ENCODE assay signal across 28 mouse cellular contexts in the genomic region with DNA sequence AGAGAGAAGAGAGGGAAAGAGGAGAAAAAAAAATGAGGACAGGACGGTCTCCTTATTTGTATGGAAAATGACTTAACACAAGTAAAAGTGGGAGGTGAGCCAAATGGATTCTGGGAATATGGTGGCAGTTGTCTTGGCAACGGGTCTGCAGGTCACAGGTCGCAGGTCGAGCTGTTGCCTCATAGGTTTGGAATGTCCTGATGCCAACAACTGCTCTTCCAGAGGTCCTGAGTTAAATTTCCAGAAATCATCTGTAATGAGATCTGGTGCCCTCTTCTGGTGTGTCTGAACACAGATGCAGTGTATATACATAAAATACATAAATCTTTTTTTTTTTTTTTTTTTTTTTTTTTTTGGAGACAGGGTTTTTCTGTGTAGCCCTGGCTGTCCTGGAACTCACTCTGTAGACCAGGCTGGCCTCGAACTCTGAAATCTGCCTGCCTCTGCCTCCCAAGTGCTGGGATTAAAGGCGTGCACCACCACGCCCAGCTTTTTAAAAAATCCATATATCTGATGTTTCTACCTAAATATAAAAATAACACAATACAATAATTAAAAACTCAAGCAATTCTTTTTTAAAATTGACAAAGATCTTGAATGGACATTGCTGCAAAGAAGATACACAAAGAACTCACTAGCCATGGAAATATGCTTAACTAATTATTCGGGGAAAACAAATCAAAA. TPM values are rescaled to one million over a fixed set of nuclear protein-coding genes. Genes with fewer than 3 reads are reported as not detected.
DNase-seq lines count a peak whose midpoint lies in the region; ATAC-seq and TF ChIP-seq lines count a peak whose summit lies in the region.
"Not testable (repeated sequence)": the region's sequence is repeated elsewhere in the genome, so short reads cannot be mapped to it uniquely, and the experiment has no call there.
"Had no signal": no experiment of that assay in that cellular context is flagged by ENCODE, and none has a peak within 500 bp of the region (broad histone marks: within the 10 kb centered on the region; RNA-seq: fewer than 3 reads in every experiment).

No protein-coding gene starts in this region.

- not testable (repeated sequence) for H3K27ac ChIP-seq in heart, adult 2 months; layer of hippocampus, adult 2 months; lung, embryonic 14.5 days (ENCODE audit: low read depth); midbrain, postnatal 0 days (ENCODE audit: low read depth, low read length)

- not testable (repeated sequence) for H3K9ac ChIP-seq in heart, adult 2 months (ENCODE audit: low read depth, low read length); lung, embryonic 14.5 days; midbrain, postnatal 0 days (replicated peaks; ENCODE audit: low read length, poor library complexity, severe bottlenecking)

- not testable (repeated sequence) for H3K4me3 ChIP-seq in heart, adult 2 months; layer of hippocampus, adult 2 months; lung, embryonic 14.5 days (ENCODE audit: low read depth, low read length); midbrain, postnatal 0 days (ENCODE audit: low read depth, low read length)

- not testable (repeated sequence) for H3K4me1 ChIP-seq in heart, adult 2 months (ENCODE audit: control insufficient read depth, insufficient read depth, low read length); midbrain, postnatal 0 days (ENCODE audit: insufficient read depth, low read length)
- H3K4me1 ChIP-seq in lung, embryonic 14.5 days (ENCODE audit: insufficient read depth) = peaks cover 11% of the 10 kb centered on the region; the same call in 1 of the 2 replicates

- intact Hi-C loops in heart, adult 2 months (cut with DNase I) = not testable (repeated sequence)

- TF ChIP-seq CTCF in heart, adult 2 months (IDR thresholded peaks at IDR 0.05) = 0 out of 2 replicates have a peak, but pooled peaks have one; percentile 15
- peak; percentile 47 for TF ChIP-seq CTCF in layer of hippocampus, adult 2 months (conservative IDR thresholded peaks at IDR 0.05)
- not testable (repeated sequence) for TF ChIP-seq CTCF in lung, embryonic 14.5 days (IDR thresholded peaks at IDR 0.05; ENCODE audit: low read depth)
- peak; percentile 27; the same call in 1 of the 2 replicates for TF ChIP-seq CTCF in midbrain, postnatal 0 days (IDR thresholded peaks at IDR 0.05)

- H3K79me2 ChIP-seq in heart, adult 2 months (replicated peaks; ENCODE audit: control insufficient read depth, insufficient read depth, low read length) = not testable (repeated sequence)

- peak; percentile 82 for DNase-seq in ES-CJ7 (ENCODE audit: low read depth, low spot score)
- peak; percentile 77 for DNase-seq in adipocyte (ENCODE audit: low spot score)
- DNase-seq in embryo, embryonic 9.5 days (ENCODE audit: extremely low spot score) = peak; percentile 29
- DNase-seq in heart, adult 2 months; layer of hippocampus, adult 2 months (ENCODE audit: low spot score in 2 of 2); midbrain, postnatal 0 days (ENCODE audit: low spot score): not testable (repeated sequence)
- DNase-seq in lung, embryonic 14.5 days = peak; percentile 37
- DNase-seq in yolk sac, embryonic 10.5 days (ENCODE audit: low spot score) = peak; percentile 76

- not testable (repeated sequence) for H3K9me3 ChIP-seq in lung, embryonic 14.5 days (ENCODE audit: low read depth, low read length); midbrain, postnatal 0 days (ENCODE audit: low read length)

- not testable (repeated sequence) for TF ChIP-seq EP300 in heart, adult 2 months (IDR thresholded peaks at IDR 0.05; ENCODE audit: insufficient read depth, low read depth, low read length)

- TF ChIP-seq POLR2A in heart, adult 2 months (IDR thresholded peaks at IDR 0.05; ENCODE audit: insufficient read depth, low read depth, low read length) = not testable (repeated sequence)

- ATAC-seq in lung, embryonic 14.5 days (ENCODE audit: insufficient read depth); midbrain, postnatal 0 days (ENCODE audit: low FRiP score): not testable (repeated sequence)

- not testable (repeated sequence) for H3K4me2 ChIP-seq in lung, embryonic 14.5 days; midbrain, postnatal 0 days (ENCODE audit: low read depth, low read length, poor library complexity, severe bottlenecking)

- H3K36me3 ChIP-seq in heart, adult 2 months (ENCODE audit: control insufficient read depth, insufficient read depth, low read length) = not testable (repeated sequence)
- peaks cover 24% of the 10 kb centered on the region for H3K36me3 ChIP-seq in lung, embryonic 14.5 days (ENCODE audit: insufficient read depth)
- H3K36me3 ChIP-seq in midbrain, postnatal 0 days (ENCODE audit: insufficient read depth, low read length) = peaks cover 15% of the 10 kb centered on the region

- not testable (repeated sequence) for H3K27me3 ChIP-seq in heart, adult 2 months (ENCODE audit: control insufficient read depth, insufficient read depth, low read length); lung, embryonic 14.5 days (ENCODE audit: insufficient read depth, low read length); midbrain, postnatal 0 days (ENCODE audit: insufficient read depth, low read length)

- WGBS in heart, adult 2 months = 84% methylated on average over 8 of the region's 8 CpGs
- WGBS in lung, embryonic 14.5 days = 85% methylated on average over 8 of the region's 8 CpGs
- WGBS in midbrain, postnatal 0 days = 91% methylated on average over 8 of the region's 8 CpGs

RNA-seq across cellular contexts. Expression of a gene that starts 1.7 kb away (rescaled TPM):
- 100 to 1,000 TPM; 204 to 231 TPM for total RNA-seq in heart, adult 2 months (2021)
- polyA plus RNA-seq in heart, adult 2 months (2012; rRNA removed) = 296 and 367 TPM in 2 replicates
- 100 to 1,000 TPM; 178 to 188 TPM for total RNA-seq in layer of hippocampus, adult 2 months (2021)
- 778 and 813 TPM in 2 replicates for polyA plus RNA-seq in lung, embryonic 14.5 days (2014; fragmentation: Nextera tagmentation; extraction: Ambion mirVana)
- total RNA-seq in midbrain, postnatal 0 days (2014; rRNA removed) = 455 and 493 TPM in 2 replicates
- 818 and 874 TPM in 2 replicates for polyA plus RNA-seq in midbrain, postnatal 0 days (2015; fragmentation: Nextera tagmentation; extraction: Ambion mirVana)

RNA-seq across cellular contexts. Expression of a gene that starts 4.5 kb away (rescaled TPM):
- total RNA-seq in heart, adult 2 months (2021) = not detected
- not detected in 2 replicates for polyA plus RNA-seq in heart, adult 2 months (2012; rRNA removed)
- total RNA-seq in layer of hippocampus, adult 2 months (2021) = not detected
- 0.30 and 0.55 TPM in 2 replicates for polyA plus RNA-seq in lung, embryonic 14.5 days (2014; fragmentation: Nextera tagmentation; extraction: Ambion mirVana)
- total RNA-seq in midbrain, postnatal 0 days (2014; rRNA removed) = not detected in 2 replicates
- 0.21 and 0.25 TPM in 2 replicates for polyA plus RNA-seq in midbrain, postnatal 0 days (2015; fragmentation: Nextera tagmentation; extraction: Ambion mirVana)
- total RNA-seq: gastrocnemius, adult 18-20 months; heart, postnatal 4 days; left cerebral cortex, postnatal 25 days had no signal
- polyA plus RNA-seq: activated CD4-positive, CD25-positive, alpha-beta regulatory T cell, adult 4 months; C2C12; cerebellum, adult 2 months; Patski had no signal

RNA-seq across cellular contexts. Expression of a gene that starts 9.0 kb away (rescaled TPM):
- not detected for total RNA-seq in heart, adult 2 months (2021)
- not detected in 2 replicates for polyA plus RNA-seq in heart, adult 2 months (2012; rRNA removed)
- total RNA-seq in layer of hippocampus, adult 2 months (2021) = not detected
- polyA plus RNA-seq in lung, embryonic 14.5 days (2014; fragmentation: Nextera tagmentation; extraction: Ambion mirVana) = 0.38 TPM in 1 of 2 replicates, not detected in the other
- total RNA-seq in midbrain, postnatal 0 days (2014; rRNA removed) = not detected in 2 replicates
- 0.53 and 0.65 TPM in 2 replicates for polyA plus RNA-seq in midbrain, postnatal 0 days (2015; fragmentation: Nextera tagmentation; extraction: Ambion mirVana)
- total RNA-seq: gastrocnemius, adult 18-20 months; left cerebral cortex, postnatal 25 days had no signal
- polyA plus RNA-seq: activated CD4-positive, CD25-positive, alpha-beta regulatory T cell, adult 4 months; C2C12; cerebellum, adult 2 months; forebrain, embryonic 11.5 days; heart, embryonic 10.5 days; hindbrain, embryonic 15.5 days; midbrain, embryonic 13.5 days; Patski; stomach, embryonic 15.5 days had no signal

RNA-seq across cellular contexts. Expression of a gene that starts 9.3 kb away (rescaled TPM):
- total RNA-seq in heart, adult 2 months (2021) = not detected
- polyA plus RNA-seq in heart, adult 2 months (2012; rRNA removed) = not detected in 2 replicates
- total RNA-seq in layer of hippocampus, adult 2 months (2021) = not detected
- not detected in 2 replicates for polyA plus RNA-seq in lung, embryonic 14.5 days (2014; fragmentation: Nextera tagmentation; extraction: Ambion mirVana)
- not detected in 2 replicates for total RNA-seq in midbrain, postnatal 0 days (2014; rRNA removed)
- polyA plus RNA-seq in midbrain, postnatal 0 days (2015; fragmentation: Nextera tagmentation; extraction: Ambion mirVana) = not detected in 2 replicates
- total RNA-seq: adrenal gland, postnatal 10 days; gastrocnemius, adult 18-20 months; gastrocnemius, postnatal 4 days; heart, postnatal 4 days; left cerebral cortex, postnatal 25 days had no signal
- polyA plus RNA-seq: activated CD4-positive, CD25-positive, alpha-beta regulatory T cell, adult 4 months; C2C12; cerebellum, adult 2 months; embryonic facial prominence, embryonic 12.5 days; forebrain, embryonic 11.5 days; heart, embryonic 10.5 days; heart, embryonic 16.5 days; hindbrain, embryonic 15.5 days; intestine, embryonic 15.5 days; kidney, embryonic 14.5 days; liver, embryonic 15.5 days; midbrain, embryonic 13.5 days; neural tube, embryonic 13.5 days; Patski; stomach, embryonic 15.5 days had no signal

RNA-seq across cellular contexts. Expression of a gene that starts 16.4 kb away (rescaled TPM):
- 1 to 10 TPM; 4.3 to 5.8 TPM for total RNA-seq in heart, adult 2 months (2021)
- polyA plus RNA-seq in heart, adult 2 months (2012; rRNA removed) = 15.1 and 21.0 TPM in 2 replicates
- total RNA-seq in layer of hippocampus, adult 2 months (2021) = 10 to 100 TPM; 17.7 to 19.2 TPM
- 5.9 and 6.4 TPM in 2 replicates for polyA plus RNA-seq in lung, embryonic 14.5 days (2014; fragmentation: Nextera tagmentation; extraction: Ambion mirVana)
- total RNA-seq in midbrain, postnatal 0 days (2014; rRNA removed) = 46.8 and 71.5 TPM in 2 replicates
- polyA plus RNA-seq in midbrain, postnatal 0 days (2015; fragmentation: Nextera tagmentation; extraction: Ambion mirVana) = 18.0 and 19.4 TPM in 2 replicates
